Mouse (Mus musculus) cerebellum, postnatal 25 days (tissue): ENCODE data around the gene Hlx.

Source experiments
- DNase-seq, 2 experiments: peaks; one replicate each; pipeline ENCODE4 v3.0.0; 2021; ENCODE audit warnings: mixed read lengths in 2 of 2

Gene Hlx

DNA sequence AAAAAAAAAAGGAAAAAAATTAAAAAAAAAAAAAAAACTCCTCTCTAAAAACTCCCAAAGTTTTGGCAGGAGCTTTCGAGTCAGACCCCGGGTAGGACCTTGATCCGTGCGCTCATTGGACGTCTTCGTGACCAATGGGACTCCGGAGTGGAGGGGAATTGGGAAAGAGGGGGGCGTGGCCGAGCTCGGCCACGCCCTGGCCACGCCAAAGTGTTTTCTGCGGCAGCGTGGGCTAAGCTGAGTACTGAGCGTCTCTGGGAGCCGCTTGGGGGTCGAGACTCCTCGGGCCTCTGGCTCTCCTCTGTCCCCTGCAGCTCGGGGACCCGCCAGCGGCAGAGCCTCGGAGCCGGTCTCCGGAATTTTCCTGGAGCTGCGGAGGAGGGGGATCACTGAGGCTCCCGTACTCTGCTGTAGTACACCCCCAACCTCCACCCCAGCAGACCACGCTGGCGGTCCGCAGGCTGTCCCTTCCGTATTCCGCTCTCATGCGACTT is at the start of gene Hlx:
Hlx (minus strand) TSS at position 64 of the 494 bp plus-strand sequence.
- DNase-seq, result peak; percentile 28 to 29

DNA sequence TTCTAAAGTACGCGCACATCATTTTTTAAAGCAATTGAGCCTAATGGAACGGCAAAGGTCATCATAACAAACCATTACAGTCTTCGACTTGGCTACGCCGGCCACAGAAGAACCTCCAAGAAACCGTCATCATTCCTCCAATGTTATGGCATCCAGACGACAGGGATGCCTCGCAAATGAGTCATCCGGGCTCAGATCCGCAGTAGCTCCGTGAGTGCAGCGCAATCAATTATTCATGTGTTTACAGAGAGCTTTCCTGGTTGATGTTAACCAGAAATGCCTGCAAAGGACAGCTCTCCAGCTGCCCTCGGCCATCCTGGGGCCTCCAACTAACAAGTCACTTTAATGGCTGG is 49.7 kb upstream of the Hlx start:
- DNase-seq, result no peak

DNA sequence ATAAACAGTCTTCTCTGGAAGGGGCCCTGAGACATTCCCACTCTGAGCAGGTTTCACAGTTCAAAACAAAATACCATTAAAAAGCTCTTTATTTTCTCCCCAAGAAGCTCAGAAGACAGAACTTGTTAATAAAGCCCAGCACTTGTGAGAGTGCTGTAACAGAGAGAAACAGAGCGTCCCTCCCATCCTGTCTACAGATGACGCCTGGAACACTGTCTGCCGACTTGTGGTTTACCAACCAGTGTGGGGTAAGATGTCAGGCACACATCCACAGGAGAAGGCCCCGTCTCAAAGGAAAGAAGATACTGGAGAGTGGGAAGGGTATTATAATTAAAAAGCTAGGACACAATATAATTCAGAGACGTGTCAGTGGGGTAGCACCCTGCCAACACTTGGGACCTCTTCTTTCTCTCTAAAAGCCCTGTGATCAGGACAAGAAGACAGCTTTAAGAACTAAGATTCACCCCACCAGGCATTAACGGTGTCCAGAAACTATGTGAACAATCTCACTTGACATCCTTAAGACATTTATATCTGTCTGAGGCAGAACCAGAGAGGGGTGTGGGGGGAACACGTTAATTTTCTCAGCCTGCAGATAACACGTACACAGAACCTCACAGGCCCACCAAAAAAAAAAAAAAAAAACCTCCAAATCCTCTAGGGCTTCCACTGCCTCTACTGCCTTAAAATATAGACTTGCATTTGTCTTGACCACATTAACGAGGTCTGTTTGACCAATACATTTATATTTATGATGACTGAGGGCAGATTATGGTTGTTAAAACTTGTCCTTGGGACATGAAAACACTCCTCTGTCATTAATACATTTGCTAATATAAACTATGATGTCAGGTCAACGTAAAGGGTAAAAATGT is 49.1 kb upstream of the Hlx start:
- DNase-seq, result no peak

DNA sequence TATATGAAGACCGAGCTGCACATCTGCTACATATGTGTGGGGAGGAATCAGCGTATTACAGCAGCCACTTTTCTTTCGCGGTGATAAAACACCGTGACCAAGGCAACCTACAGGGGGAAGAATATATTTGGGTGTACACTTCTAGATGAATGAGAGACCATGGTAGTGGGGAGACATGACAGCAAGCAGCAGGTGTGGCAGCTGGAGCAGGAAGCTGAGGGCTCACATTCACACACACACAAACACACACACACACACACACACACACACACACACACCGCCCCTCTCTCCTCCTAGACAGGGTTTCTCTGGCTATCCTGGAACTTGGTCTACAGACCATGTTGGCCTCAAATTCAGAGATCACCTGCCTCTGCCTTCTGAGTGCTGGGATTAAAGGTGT is 45.7 kb upstream of the Hlx start:
- DNase-seq, result no peak

DNA sequence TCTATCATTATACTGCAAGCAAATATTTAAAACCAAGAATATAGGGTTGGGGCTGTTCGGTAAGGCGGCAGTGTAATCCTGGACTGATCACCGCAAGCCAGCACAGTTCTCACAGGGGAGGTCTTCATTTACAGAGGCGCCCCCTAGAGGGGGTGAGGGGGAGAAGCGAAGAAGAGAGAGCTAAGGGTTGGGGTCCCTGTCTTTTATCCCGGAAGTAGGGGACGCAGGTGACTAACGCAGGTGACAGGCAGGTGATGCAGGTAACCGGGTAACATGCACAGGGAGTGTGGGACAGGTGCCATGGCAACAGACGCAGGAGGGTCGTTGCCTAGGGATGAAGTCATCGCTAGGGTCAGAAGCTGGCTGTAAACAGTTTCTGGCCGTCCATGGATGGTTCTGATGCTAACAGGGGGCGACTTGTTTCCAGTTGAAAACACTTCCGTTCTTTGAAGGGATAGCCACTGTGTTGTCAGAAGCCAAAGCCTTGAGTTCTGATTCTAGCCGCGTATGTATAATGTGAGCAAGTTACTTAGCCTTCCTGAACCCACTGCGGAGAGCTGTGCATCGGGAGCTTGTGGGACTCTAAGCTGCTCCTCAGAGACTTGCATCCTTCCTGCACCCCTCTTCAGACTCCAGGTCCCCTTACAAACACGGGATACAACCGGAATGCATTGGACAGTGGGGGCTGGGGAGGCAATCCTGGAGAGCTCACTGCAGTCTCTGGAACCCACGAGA is 44.8 kb upstream of the Hlx start:
- no peak for DNase-seq

DNA sequence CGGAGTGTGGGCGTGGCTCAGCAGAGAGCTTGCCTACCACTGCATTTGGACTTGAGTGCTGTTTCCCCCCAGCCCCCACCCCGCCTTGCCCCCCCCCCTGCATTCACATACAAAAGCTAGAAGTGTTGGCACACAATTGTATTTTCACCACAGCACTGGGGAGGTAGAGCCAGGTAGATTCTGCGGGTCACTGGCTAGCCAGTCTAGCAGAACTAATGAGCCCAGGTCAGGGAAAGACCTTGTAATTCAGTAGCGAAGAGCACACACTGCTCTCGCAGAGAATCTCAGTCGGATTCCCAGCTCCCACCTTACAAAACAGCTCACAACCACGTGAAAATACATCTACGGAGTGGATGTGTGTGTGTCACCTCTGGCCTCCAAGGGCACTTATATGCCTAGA is 42.9 kb upstream of the Hlx start:
- no peak for DNase-seq

DNA sequence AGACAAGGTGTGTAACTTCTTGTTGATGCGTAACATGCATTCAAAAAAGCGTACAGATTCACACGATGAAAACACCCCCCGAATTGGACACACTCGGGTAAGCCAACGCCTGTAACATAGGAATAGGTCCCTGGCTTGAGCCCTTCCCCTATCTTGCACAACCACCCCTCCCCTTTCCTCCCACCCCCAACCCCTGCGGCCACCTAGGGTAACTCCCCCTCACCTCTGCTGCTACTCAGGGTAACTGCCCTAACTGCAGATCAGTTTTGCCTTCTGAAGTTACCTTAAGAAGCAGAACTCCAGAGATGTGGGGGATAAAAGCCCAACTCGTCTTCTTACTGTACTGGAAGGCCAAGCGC is 39.5 kb upstream of the Hlx start:
- DNase-seq, result no peak

GRCm38 (mm10) chr1:184771202-184771890 is 38.9 kb upstream of the Hlx start:
- peak; percentile 68 to 83 for DNase-seq

DNA sequence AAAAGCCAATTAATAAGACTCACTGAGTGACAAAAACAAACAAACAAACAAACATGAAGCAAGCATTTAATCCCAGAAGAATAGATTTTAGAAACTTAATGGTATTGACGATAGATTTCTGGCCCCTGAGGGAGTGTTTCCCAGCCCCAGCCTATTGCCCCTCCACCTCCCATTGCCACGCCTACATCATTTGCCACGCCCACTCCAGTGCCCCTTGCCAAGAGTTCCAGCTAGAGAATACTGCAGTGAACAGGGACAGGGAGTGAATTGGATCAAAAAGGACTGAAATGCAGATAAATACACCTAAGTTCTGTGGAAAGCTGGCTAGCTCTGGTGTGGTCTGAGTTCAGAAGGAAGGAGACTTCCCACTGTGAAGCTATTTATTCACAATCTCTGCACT is 31.4 kb upstream of the Hlx start:
- DNase-seq, result no peak

DNA sequence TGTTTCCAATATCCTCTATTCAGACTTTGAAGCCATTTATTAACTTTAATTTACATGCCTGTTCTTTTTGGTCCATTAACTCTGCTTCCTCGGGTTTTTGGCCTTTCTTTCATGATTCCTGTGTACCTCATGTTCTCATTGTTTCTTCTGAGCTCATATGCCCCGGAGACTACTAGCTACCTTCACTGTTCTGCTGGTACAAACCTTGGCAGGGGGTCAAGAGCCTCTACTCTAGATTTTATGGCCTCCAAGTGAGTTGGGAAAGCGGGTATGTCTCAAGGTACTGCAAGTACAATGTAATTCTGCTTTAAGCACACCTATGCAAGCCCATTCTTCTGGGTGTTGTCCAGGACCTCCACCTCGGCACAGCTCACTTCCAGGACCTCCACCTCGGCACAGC is 30.5 kb upstream of the Hlx start:
- DNase-seq, result no peak

DNA sequence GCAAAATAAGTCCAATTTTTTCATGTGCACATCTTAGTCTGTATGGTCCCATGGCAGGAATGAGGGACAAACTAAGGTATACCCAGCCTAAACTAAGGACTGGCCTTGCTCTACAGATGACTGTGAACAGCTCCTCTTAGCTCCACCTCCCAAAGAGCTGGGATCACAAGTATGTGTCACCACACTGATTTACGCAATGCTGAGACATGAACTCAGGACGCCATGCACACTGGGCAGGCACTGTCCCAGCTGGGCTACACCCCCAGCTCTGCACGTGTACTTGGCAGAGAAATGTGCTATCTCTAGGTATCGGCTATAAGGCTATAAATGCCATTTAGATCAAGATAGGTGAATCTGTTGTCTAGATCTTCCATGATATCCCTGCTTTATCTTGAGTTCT is 29.6 kb upstream of the Hlx start:
- no peak for DNase-seq

DNA sequence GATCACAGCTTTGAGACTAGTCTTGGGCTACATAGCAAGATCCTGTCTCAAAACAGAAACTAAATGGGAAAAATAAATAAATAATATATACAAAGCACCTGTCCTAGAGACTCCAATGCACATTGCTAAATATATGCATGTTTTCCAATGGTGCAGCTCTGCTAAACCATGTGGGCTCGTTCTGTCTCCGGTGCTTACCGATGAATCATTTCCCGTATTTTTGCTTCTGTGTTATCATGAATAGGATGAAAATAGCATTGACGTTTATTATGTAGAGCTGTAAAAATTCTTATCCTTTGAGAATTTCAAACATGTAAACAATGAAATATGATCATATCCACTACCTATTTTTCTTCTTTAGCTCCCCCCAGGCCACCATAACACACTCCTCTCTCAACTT is 20.3 kb upstream of the Hlx start:
- DNase-seq, result no peak

DNA sequence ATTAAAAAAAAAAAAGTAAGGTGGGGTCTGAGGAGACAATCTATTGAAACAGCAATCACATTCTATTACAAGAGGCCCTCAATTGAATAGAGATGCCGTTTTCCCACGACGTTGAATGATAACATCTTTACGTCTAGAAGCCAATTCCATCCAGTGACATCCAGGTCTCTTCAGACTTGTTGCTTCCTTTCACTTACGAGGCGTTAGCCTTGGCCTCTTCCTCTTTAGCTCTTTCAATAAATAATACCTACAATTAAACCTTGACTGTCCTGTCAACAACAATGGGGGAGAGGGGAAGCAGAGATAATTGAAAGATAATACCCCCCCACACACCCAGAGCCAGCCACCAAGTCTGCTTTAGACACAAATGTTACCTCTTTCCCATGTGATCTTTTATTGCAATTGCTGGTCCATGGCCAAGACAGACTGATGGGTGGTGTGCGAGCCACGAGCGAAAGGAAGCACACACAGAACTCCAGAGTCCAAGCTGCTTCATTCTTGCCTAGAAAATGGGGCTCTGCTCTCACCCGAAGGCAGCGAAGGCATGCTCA is 17.8 kb upstream of the Hlx start:
- no peak for DNase-seq

DNA sequence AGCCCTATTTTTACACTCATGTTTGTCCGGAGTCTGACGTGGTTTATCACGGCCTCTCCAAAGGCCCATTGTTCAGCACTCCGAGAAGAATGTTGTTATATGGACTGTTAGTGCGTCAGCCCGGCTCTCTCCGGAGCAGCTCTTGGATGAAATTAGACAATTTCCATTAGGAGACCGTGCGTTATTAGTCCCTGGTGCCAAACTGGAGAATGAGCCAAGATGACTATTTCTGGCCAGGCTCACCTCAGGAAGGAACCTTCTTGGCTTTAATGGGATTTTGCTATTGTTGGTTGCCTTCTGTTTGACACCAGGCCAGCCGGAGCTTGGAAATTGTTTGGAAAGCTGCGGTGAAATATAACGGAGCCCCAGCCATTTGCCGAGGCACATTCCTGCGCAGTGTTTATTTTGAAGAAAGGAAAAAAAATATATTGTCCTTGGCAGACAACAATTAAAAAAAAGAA is 16.3 kb upstream of the Hlx start:
- peak; percentile 63 to 75 for DNase-seq

DNA sequence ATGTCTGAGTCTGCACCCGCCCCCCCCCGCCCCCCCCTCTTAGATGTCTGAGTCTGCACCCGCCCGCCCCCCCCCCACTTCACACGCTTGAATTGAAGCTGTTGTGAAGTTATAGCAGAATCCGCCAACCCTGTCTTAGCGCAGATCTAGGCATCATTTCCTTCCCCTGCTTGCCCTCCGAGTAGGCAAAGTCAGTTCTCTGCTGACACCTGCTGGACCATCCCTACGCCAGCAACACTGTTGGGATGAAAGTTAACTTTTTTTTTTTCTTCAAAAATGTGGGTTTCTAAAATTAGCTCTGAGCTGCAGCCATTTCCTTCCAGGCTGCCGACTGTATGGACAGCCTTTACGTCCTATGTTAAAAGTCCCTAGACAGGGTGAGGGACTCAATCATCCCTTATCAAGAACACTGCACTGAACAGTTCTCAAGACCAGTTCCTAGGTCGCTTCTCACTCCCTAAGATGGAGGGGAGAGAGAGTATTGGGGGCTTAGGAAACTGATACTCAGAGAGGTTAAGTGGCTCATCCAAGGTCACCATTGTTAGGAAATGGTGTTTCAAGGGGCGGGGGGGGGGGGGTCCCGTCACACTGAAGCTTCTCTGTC is 5.6 kb upstream of the Hlx start:
- DNase-seq, result peak; percentile 32 to 59

GRCm38 (mm10) chr1:184737228-184737627 is 4.8 kb upstream of the Hlx start:
- DNase-seq, result no peak

DNA sequence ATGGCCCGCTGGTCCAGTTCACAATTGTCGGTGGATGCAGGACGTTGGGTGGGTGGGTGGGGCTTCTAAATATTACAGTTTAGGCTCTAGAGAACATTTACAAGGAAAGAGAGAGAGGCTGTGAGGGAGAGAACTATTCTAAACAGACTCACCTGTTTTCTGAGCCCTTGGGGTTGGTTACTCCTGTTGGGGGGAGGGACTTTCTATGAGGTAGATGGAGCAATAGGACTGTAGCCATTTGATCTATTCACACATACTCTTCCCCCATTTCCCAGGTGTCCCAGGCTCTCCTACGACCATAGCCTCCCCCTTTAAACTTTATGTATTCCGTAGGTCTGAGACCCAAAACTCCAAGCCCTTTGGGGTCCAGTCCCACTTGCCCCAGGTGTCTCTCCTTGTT is 3.8 kb upstream of the Hlx start:
- no peak for DNase-seq

DNA sequence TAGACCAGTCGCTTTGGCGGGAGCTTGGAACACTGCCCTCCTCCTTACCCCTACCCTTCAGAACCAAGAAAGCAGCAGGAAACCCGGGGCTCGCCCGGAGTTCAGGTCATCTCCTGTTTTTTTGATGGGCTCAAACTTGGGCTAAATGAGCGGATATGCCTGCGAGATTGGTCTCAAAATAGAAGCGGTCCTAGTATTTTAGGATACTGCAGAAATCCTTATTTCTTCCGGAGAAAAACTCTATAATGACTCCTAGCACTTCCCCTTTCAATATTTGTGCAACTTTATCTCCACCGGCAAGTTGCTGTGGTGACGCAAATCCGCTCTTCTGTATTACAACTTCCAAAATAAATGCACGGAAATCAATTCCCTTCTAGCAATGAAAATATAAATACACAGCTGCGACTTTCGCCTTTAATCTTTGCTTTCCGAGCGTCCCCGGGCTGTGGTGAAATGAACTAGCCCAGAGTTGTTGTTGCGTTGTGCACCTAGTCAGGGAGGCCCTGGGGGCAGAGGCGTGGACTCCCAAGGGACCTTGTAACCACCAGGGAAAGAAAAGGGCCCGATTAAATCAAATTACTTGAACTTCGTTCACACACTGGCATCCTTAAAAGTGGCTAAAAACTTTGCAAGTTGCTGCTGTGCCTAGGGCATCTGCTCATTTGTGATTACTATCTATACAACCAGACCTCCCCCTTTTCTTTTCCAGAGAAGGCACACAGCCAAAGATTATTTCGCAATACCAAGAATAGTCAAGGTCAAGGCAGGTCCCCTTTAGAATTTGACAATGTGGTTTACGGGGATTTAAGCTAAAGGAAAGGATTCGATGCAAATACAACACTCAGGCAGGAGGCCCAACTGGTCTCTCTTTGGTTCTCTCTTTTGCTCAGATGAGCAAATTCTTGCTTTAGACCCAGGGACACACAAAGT is 2.8 kb upstream of the Hlx start:
- DNase-seq, result no peak

DNA sequence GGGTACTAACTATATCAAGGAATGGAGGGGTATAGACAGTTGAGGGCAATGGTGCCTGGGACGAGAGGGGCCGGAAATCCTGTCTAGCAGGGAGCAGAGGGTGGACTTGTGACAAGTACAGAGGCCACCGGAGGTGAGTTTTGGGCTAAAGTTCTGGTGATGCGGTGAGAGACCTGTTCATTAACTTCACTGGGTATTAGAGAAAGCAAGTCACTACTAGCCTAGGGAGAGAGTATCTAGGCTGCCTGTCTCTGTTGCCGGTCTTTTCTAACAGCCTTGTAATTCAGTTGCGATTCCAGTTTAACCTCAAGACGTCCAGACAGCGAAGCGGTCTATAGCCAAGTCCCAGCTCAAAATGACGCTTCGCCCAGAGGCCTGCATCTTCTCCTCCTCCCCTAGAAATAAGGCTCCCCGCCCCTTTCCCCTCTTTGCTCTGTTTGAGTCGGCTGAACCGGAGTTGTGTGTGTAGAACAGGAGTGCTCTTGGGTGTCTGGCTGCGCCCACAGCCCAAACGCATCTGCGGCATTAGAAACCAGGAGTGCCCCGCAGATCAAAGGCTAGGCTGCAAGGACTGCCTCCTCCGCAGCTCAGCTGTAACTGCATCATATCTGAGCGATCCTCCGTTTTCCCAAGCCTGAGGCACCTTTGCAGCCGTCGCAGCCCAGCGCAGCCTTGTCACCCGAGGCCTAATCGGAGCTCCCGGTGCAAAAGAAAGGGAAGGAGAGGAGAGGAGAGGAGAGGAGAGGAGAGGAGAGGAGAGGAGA is 1.8 kb upstream of the Hlx start:
- peak; percentile 22 to 37 for DNase-seq

DNA sequence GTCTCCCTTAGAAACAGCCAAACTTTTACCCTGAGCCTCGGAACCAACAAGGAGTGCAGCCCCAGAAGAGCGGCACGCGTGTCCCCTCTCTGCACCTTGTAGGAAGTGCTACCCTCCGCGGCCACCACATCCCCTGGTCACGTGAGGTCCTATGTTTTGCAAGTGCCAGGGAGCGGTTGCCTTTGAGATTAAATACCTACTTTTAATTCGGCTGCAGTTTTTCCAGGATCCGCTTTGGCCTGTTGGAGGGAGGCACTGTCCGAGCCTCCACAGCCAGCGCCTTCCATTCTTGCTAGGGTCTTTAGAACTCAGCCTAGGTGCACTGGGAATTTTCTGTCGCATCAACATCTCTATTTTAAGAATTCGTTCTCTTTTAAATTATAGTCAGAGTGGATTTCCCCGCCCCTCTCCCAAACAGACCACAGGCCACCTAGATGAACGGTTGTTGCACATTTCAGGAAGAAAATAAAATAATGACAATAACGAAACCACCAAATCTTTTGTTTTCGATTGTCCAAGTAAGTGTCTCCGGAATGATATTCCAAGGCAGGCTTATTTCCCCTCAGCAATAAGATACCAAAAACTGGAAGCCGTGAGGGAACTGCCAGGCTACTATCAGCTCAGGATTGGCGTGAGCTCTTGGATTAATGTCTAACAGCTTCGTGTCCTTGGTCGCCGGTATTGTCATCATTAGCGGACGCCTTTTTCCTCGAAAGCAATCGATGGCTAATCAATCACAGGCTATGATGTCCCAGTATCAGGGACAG is 1.1 kb upstream of the Hlx start:
- peak; percentile 18 to 28 for DNase-seq
